Mouse (Mus musculus): Measurements from ENCODE around the gene Elp5. TPM values are rescaled to one million over a fixed set of nuclear protein-coding genes. Genes with fewer than 3 reads are reported as not detected.
"Not testable (repeated sequence)": the region's sequence is repeated elsewhere in the genome, so short reads cannot be mapped to it uniquely, and the experiment has no call there.

Gene Elp5
- polyA plus RNA-seq, 1 experiment = 75.3 TPM

GRCm38 (mm10) chr11:69930967-69931537, 51.3 kb downstream of the Elp5 start:
- peak; percentile 31 for DNase-seq
- H3K27ac ChIP-seq (ENCODE audit: control insufficient read depth, insufficient read depth, low read length) = peak overlapping the region; percentile 91

GRCm38 (mm10) chr11:69930176-69930575, 52.1 kb downstream of the Elp5 start:
- H3K4me3 ChIP-seq (ENCODE audit: control insufficient read depth, insufficient read depth, low read length); H3K36me3 ChIP-seq (ENCODE audit: control insufficient read depth, insufficient read depth, low read length); H3K27me3 ChIP-seq (ENCODE audit: control insufficient read depth, insufficient read depth, low read length); H3K27ac ChIP-seq (ENCODE audit: control insufficient read depth, insufficient read depth, low read length); DNase-seq: not testable (repeated sequence)
- WGBS = 96% methylated on average over 8 of the region's 8 CpGs
- peaks cover 22% of the 10 kb centered on the region for H3K4me1 ChIP-seq (replicated peaks; ENCODE audit: control insufficient read depth, insufficient read depth, low read length)

More at GRCm38 (mm10) chr11:69930967-69931537, 51.3 kb downstream of the Elp5 start:
- TF ChIP-seq CTCF (IDR thresholded peaks at IDR 0.05; ENCODE audit: borderline replicate concordance, control insufficient read depth, extremely low read depth, insufficient read depth, low read length, poor library complexity) = no peak
- H3K4me1 ChIP-seq (replicated peaks; ENCODE audit: control insufficient read depth, insufficient read depth, low read length) = peaks cover 29% of the 10 kb centered on the region
- WGBS = 13% methylated on average over 3 of the region's 3 CpGs
- H3K27me3 ChIP-seq (ENCODE audit: control insufficient read depth, insufficient read depth, low read length) = no peaks in the 10 kb centered on the region
- no peaks in the 10 kb centered on the region for H3K36me3 ChIP-seq (ENCODE audit: control insufficient read depth, insufficient read depth, low read length)
- H3K4me3 ChIP-seq (ENCODE audit: control insufficient read depth, insufficient read depth, low read length) = peak overlapping the region; percentile 21

- H3K27me3 ChIP-seq (ENCODE audit: control insufficient read depth, insufficient read depth, low read length) = no peaks in the 10 kb centered on the region
- TF ChIP-seq CTCF (IDR thresholded peaks at IDR 0.05; ENCODE audit: borderline replicate concordance, control insufficient read depth, extremely low read depth, insufficient read depth, low read length, poor library complexity) (no peak), POLR2A (IDR thresholded peaks at IDR 0.05; ENCODE audit: control insufficient read depth, extremely low read depth, insufficient read depth, low read length, poor library complexity) (no peak)
- WGBS = 68% methylated on average over 4 of the region's 4 CpGs
- H3K27ac ChIP-seq (ENCODE audit: control insufficient read depth, insufficient read depth, low read length) = no peak overlapping the region
- peaks cover 20% of the 10 kb centered on the region for H3K4me1 ChIP-seq (replicated peaks; ENCODE audit: control insufficient read depth, insufficient read depth, low read length)
- H3K4me3 ChIP-seq (ENCODE audit: control insufficient read depth, insufficient read depth, low read length) = no peak overlapping the region
- no peak for DNase-seq
- no peaks in the 10 kb centered on the region for H3K36me3 ChIP-seq (ENCODE audit: control insufficient read depth, insufficient read depth, low read length)
Observed at GRCm38 (mm10) chr11:69929712-69930111, 52.6 kb downstream of the Elp5 start.

GRCm38 (mm10) chr11:69927501-69927900, 54.8 kb downstream of the Elp5 start:
- DNase-seq = no peak
- Histone ChIP-seq H3K36me3 (ENCODE audit: control insufficient read depth, insufficient read depth, low read length) (no peaks in the 10 kb centered on the region), H3K27ac (ENCODE audit: control insufficient read depth, insufficient read depth, low read length) (no peak overlapping the region), H3K27me3 (ENCODE audit: control insufficient read depth, insufficient read depth, low read length) (no peaks in the 10 kb centered on the region), H3K4me1 (replicated peaks; ENCODE audit: control insufficient read depth, insufficient read depth, low read length) (peaks cover 12% of the 10 kb centered on the region), H3K4me3 (ENCODE audit: control insufficient read depth, insufficient read depth, low read length) (no peak overlapping the region)
- 98% methylated on average over 2 of the region's 2 CpGs for WGBS
- TF ChIP-seq POLR2A (IDR thresholded peaks at IDR 0.05; ENCODE audit: control insufficient read depth, extremely low read depth, insufficient read depth, low read length, poor library complexity) (no peak), CTCF (IDR thresholded peaks at IDR 0.05; ENCODE audit: borderline replicate concordance, control insufficient read depth, extremely low read depth, insufficient read depth, low read length, poor library complexity) (no peak)

- Histone ChIP-seq H3K27me3 (ENCODE audit: control insufficient read depth, insufficient read depth, low read length) (no peaks in the 10 kb centered on the region), H3K36me3 (ENCODE audit: control insufficient read depth, insufficient read depth, low read length) (peaks cover 12% of the 10 kb centered on the region), H3K4me1 (replicated peaks; ENCODE audit: control insufficient read depth, insufficient read depth, low read length) (peaks cover 6% of the 10 kb centered on the region), H3K4me3 (ENCODE audit: control insufficient read depth, insufficient read depth, low read length) (no peak overlapping the region), H3K27ac (ENCODE audit: control insufficient read depth, insufficient read depth, low read length) (no peak overlapping the region)
- TF ChIP-seq POLR2A (IDR thresholded peaks at IDR 0.05; ENCODE audit: control insufficient read depth, extremely low read depth, insufficient read depth, low read length, poor library complexity) = no peak
- TF ChIP-seq CTCF (IDR thresholded peaks at IDR 0.05; ENCODE audit: borderline replicate concordance, control insufficient read depth, extremely low read depth, insufficient read depth, low read length, poor library complexity) = no peak
- 73% methylated on average over 3 of the region's 3 CpGs for WGBS
- DNase-seq = no peak
Observed at GRCm38 (mm10) chr11:69922796-69923195, 59.5 kb downstream of the Elp5 start.

- no peak for DNase-seq
- Histone ChIP-seq H3K27me3 (ENCODE audit: control insufficient read depth, insufficient read depth, low read length) (no peaks in the 10 kb centered on the region), H3K36me3 (ENCODE audit: control insufficient read depth, insufficient read depth, low read length) (peaks cover 18% of the 10 kb centered on the region), H3K4me3 (ENCODE audit: control insufficient read depth, insufficient read depth, low read length) (peak overlapping the region; percentile 50), H3K27ac (ENCODE audit: control insufficient read depth, insufficient read depth, low read length) (peak overlapping the region; percentile 88), H3K4me1 (replicated peaks; ENCODE audit: control insufficient read depth, insufficient read depth, low read length) (peaks cover 6% of the 10 kb centered on the region)
- no peak for TF ChIP-seq POLR2A (IDR thresholded peaks at IDR 0.05; ENCODE audit: control insufficient read depth, extremely low read depth, insufficient read depth, low read length, poor library complexity)
- no peak for TF ChIP-seq CTCF (IDR thresholded peaks at IDR 0.05; ENCODE audit: borderline replicate concordance, control insufficient read depth, extremely low read depth, insufficient read depth, low read length, poor library complexity)
- WGBS = 4% methylated on average over 12 of the region's 12 CpGs
Observed at GRCm38 (mm10) chr11:69922012-69922756, 60.1 kb downstream of the Elp5 start.
